Mouse (Mus musculus): ENCODE results near the gene Cnn2.

GRCm38 (mm10) chr10:80023758-80024157, 35.4 kb downstream of the Cnn2 start:
- TF ChIP-seq CTCF (IDR thresholded peaks at IDR 0.05; ENCODE audit: extremely low read depth, insufficient read length, insufficient replicate concordance, low read depth, low read length) = no peak
- TF ChIP-seq POLR2A (IDR thresholded peaks at IDR 0.05; ENCODE audit: low read depth, low read length) = no peak
